Mouse (Mus musculus) gastrocnemius, adult 2 months (tissue): ENCODE measurements around the gene Camta1. TPM values are rescaled to one million over a fixed set of nuclear protein-coding genes. Genes with fewer than 3 reads are reported as not detected.
A peak's percentile ranks its signal among the peaks of the same experiment; 100 is the strongest.

Experiments
- DNase-seq: peaks from one replicate; pipeline ENCODE4 v3.0.0; 2022
- H3K27ac ChIP-seq: fragments of 200-600 bp; 2 replicates; pipeline ENCODE4 v1.8.1; 2022; ENCODE audit warnings: mild to moderate bottlenecking
- H3K4me3 ChIP-seq: fragments of 200-600 bp; 2 replicates; pipeline ENCODE4 v1.8.1; 2022; ENCODE audit warnings: mild to moderate bottlenecking, moderate library complexity
- CTCF ChIP-seq: fragments of 200-600 bp; IDR thresholded peaks from 2 replicates; pipeline ENCODE4 v1.8.1; 2022; ENCODE audit warnings: antibody characterized with exemption, mild to moderate bottlenecking, moderate library complexity
- intact Hi-C: fragments of 180-260 bp; cut with DNase I; formaldehyde crosslinking; loops from one replicate; pipeline ENCODE4 v1.15.1; 2025
- total RNA-seq, 2 experiments: library from RNA; stranded (reverse); gene quantifications; 2 replicates each; pipeline ENCODE4 v1.2.3; 2021

Gene Camta1
- total RNA-seq, 2 experiments from 2014 or later = 95.9 to 126 TPM

DNA sequence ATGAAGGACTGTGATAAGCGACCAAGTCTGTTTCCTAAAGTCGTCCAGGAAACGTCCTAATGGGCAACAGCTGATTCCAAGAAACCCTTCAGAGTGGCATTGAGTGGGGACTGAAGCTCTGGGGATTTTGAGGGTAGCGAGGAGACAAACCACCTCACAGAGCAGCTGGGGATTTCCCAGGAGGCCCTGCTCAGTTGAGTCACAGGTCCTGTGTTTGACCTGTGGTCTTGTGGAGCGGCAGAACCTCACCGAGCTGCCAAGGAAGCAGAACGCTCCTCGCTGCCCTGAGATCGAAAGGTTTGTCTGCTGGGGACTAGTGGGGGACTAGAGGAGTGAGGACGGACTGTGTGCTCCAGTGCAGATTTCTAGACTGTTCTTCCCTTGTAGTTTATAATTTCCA, 933.9 kb downstream of the Camta1 start:
- TF ChIP-seq CTCF = no peak
- no peak for DNase-seq
- intact Hi-C loops = no loop called here
- H3K4me3 ChIP-seq = no peak overlapping the region
- no peak overlapping the region for H3K27ac ChIP-seq

DNA sequence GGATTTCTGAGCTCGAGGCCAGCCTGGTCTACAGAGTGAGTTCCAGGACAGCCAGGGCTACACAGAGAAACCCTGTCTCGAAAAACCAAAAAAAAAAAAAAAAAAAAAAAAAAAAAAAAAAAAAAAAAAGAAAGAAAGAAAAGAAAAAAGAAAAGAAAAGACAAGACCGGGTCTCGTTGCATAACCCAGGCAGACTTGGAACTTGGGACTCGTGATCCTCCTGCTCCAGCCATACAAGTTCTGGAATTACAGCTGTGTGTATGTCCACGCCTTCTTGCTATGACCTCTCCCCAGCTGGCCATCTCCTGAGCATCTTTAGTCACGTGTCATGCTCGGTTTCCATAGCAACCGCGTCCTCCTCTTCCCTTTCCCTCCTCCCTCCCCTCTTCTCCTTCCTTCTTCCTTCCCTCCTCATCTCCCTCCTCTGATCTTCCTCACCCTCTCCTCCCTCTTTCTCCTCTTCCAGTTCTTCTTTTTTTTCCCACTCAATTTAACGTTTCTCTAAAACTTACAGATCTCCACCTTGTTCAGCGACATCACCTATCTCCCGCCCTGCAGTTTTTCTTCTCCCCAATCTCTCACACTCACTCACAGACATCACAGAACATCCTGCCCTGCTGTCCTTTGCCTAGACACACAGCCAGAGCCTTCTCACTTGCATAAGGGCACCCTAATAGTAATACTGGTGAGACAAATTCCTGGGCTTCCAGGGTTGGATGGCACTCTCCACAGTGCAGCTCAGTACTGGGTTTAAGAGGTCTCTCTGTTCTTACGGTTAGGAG, 934.6 kb downstream of the Camta1 start:
- TF ChIP-seq CTCF = no peak
- H3K27ac ChIP-seq = no peak overlapping the region
- intact Hi-C loops = no loop called here
- no peak for DNase-seq
- no peak overlapping the region for H3K4me3 ChIP-seq

DNA sequence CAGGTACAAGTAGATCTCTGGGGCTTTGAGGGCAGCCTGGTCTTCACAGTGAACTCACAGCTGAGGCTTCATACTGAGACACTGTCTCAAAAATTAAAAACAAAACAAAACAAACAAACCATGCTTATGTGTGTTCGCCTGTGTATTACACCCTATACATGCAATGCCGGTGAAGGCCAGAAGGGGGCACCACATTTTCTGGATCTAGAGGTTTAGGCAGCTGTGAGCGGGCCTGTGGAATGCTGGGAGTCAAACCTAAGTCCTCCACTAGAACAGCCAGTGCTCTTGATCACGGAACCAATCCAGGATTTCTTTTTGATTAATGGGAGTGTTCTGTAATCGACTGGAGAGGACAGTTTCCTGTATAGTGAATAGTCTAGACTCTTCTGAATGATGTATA, 935.8 kb downstream of the Camta1 start:
- intact Hi-C loops = no loop called here
- Histone ChIP-seq H3K27ac (no peak overlapping the region), H3K4me3 (no peak overlapping the region)
- TF ChIP-seq CTCF = peak; percentile 41
- no peak for DNase-seq

DNA sequence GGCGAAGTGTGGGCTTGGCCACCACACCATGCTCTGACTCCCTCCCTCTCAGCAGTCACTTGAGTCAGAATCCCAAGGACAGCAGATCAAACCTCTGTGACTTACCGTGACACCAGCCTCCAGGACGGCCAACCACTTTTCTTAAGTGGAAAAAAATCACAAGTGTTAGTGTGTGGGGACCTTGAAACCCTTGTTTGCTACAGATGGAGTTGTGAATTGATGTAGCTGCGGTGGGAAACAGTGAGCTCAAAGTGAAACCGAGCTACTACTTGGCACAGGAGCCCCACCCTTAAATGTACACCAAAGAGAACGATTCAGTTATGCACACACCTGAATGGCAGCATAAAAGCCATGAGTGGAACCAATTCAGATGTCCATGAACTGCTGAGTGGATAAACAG, 936.7 kb downstream of the Camta1 start:
- intact Hi-C loops = no loop called here
- no peak for DNase-seq

DNA sequence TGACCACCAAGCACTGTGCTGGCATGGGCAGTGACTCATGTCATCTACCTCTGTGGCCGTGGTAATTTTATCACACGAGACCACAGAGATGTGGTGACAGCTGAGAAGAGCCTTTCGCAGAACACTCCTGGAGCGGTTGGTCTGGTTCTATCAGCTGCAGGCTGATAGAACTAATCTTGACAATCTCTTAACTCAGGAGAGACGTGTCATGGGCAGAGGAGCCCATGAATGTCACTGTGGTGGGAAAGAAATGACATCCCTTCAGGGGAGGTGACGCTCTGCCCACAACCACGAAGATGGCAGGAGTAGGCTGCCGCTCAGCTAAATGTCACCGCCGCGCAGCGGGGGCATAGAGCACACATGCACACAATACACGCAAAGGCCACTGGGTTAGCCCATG, 937.4 kb downstream of the Camta1 start:
- intact Hi-C loops = no loop called here
- no peak for TF ChIP-seq CTCF
- H3K27ac ChIP-seq = no peak overlapping the region
- H3K4me3 ChIP-seq = no peak overlapping the region
- DNase-seq = no peak

More for the DNA sequence above, 936.7 kb downstream of the Camta1 start:
- Histone ChIP-seq H3K27ac (no peak overlapping the region), H3K4me3 (no peak overlapping the region)
- TF ChIP-seq CTCF = no peak

DNA sequence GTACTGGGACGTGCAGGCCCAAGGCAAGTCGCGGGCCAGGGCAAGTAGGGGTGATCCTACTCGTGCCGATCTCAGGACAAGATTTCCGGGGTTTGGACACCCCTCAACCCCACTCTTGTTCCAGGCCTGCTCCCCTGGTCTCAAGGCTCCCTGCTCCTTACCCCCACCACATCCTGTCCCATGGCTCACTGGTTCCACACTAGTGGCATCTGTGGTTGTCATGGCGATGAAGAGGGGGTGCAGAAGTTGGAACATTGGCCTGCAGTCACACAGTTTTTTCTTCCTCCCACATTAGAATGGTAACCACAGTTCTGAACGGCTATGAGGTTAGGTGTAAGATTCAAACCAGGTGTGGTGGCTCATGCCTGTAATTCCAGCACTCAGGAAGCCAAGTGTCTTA, 940.5 kb downstream of the Camta1 start:
- intact Hi-C loops = no loop called here
- no peak for DNase-seq
- no peak overlapping the region for H3K4me3 ChIP-seq
- H3K27ac ChIP-seq = no peak overlapping the region
- TF ChIP-seq CTCF = no peak

DNA sequence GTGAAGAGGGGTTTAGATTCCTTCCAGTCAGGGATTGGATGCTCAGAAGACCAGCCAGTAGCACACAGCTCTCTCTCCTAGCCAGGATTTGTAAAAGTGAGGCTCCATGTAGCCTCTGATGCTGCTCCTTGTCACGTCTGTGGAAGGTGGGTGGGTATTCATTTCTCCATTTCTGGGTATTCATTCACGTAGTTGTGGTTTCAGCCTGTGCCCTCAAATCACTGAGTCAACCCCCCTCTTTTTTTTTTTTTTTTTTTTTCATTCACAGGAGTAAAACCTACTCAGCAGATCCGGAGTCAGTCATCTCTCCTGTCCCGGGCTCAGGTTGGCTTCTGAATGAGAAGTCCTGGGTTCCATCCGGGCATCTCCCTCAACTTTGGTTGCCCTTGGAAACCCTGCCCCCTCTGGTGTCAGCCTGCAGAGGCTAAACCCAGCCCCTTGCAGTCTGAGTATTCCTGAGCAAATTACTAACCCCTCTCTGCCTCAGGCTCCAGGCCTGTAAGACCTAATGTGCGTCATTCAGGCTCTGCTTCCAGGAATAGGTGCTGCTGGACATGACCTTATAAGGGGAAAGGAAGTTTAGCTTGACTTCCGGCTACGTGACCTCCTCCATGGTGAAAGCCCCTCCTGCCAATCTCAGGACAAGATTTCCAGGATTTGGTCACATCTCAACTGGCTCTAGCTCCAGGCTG, 944.2 kb downstream of the Camta1 start:
- intact Hi-C loops = no loop called here
- TF ChIP-seq CTCF = no peak
- no peak for DNase-seq
- no peak overlapping the region for H3K4me3 ChIP-seq
- H3K27ac ChIP-seq = no peak overlapping the region

DNA sequence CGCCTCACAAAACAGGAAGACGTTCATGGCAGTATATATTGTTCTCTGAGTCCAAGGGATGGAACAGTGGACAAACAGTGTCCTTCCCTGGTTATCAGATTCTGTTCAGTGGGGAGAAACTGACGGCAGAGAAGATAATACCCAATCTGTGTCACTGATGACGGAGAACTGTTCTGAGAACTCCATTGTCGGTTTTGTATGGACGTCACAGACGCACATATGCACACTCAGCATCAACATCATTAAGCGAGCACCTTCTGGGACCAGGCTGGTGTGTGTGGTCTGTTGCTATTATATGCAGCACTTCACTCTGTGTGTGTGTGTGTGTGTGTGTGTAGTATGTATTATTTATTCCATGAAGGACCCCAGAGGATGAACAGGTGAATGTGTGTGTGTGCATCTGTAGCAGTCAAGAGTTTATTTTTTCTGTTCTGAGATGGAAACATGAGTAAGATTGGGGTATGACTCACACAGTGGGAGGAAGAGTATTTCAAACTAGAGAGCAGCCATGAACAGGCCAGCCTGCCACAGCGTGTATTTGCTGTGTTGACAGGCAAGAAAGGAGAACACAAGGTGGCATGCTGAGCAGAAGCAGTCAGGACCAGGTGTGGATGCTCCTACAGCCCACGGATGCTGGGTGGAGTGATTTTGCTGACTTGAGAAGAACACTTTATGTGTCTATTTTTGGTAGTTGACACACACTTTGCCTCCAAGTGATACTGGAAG, 946.3 kb downstream of the Camta1 start:
- intact Hi-C loops = no loop called here
- Histone ChIP-seq H3K27ac (peak overlapping the region; percentile 98), H3K4me3 (peak overlapping the region; percentile 97)
- no peak for DNase-seq
- TF ChIP-seq CTCF = no peak

DNA sequence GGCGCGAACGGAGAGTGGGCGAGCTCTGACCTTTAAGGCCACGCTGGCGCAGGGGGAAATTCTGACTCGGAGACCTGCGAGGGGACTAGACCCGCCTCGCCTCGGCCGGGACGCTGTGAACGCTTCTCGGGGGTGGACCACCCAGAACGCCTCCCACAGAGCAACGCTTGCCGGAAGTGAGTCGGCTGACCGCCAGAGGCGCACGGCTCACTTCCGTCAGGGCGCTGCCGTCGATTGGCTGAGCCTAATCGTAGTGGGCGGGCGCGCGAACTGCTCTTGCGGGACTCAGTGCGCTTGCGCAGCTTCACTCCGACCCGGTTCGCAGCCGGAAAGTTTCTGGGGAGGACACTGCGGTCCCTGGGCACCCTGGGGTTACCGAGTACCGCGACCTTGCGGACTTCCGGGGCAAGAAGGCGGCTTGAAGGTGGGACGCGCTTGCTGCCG, 947.4 kb downstream of the Camta1 start, which contains the start of the genes Park7 and Tnfrsf9:
Gene Park7 (minus strand): TSS at position 148 of the 444 bp plus-strand sequence.
Gene Tnfrsf9 (plus strand): TSS at position 273 of the 444 bp plus-strand sequence.
- peak; percentile 49 for TF ChIP-seq CTCF
- intact Hi-C loops = no loop called here
- H3K4me3 ChIP-seq = peak within 1 kb of the TSS; percentile 97

DNA sequence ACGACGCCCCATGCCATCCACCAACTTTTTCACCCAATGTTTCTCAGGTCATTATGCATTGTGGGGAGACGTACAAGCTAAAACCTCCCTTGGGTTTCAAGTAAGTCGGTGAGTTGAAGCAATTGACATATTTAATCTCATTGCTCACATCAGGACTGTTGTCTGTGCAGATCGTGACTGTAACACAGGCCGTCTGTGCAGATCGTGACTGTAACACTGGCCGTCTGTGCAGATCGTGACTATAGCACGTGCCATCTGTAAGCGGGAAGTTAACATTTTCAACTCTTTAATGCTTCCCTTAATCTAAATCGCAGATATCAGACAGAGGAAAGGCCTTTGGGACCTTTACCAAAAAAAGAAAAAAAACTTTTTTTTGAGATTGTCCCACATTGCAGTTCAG, 947.9 kb downstream of the Camta1 start:
- TF ChIP-seq CTCF = no peak
- DNase-seq = no peak
- intact Hi-C loops = no loop called here
- H3K4me3 ChIP-seq = peak overlapping the region; percentile 97
- peak overlapping the region; percentile 98 for H3K27ac ChIP-seq

More for the DNA sequence above, 947.4 kb downstream of the Camta1 start, which contains the start of the genes Park7 and Tnfrsf9:
- H3K27ac ChIP-seq = peak within 1 kb of the TSS; percentile 98
- peak; percentile 99 for DNase-seq

DNA sequence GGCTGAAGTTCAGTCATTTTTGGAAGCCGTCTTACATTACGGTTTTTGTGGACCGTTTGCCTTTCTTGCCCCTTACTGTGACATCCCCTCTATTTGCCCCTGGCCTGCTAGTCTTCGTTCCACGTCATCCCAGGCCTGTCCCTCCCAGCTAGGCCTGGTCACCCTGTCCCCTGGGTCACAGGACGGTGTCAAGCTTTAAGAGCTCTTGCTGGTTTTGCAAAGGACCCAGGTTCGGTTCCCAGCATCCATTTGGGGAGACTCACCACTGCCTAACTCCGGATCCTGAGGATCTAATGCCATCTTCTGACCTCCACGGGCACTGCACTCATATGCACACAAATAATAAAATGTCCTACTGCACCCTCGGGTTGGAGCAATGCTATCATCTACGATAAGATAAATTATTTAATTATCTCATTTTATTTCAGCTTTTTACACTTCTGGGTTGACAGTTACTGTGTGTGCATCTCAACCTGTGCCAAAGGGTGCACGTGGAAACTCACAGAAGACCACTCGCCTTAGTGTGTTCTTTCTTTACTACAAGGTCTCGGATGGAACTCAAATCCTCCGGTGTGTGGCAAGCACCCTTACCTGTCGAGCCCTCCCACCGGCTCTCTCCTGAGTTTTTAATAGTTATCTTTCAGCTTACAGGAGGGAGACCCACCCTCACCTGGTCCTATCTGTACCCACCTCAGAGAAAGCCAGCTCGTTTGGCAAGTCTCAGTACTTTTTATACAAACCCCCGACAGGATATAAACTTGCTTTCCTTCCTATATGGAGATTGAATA, 951.3 kb downstream of the Camta1 start:
- no peak; the same call in 1 of the 2 replicates for TF ChIP-seq CTCF
- H3K4me3 ChIP-seq = peak overlapping the region; percentile 93
- intact Hi-C loops = no loop called here
- DNase-seq = peak; percentile 46
- peak overlapping the region; percentile 93 for H3K27ac ChIP-seq
